Mouse (Mus musculus): ENCODE measurements around the gene Selenoo. TPM values are rescaled to one million over a fixed set of nuclear protein-coding genes. Genes with fewer than 3 reads are reported as not detected.

Gene Selenoo
- polyA plus RNA-seq, 1 experiment from 2014 or later, result 20.7 TPM

DNA sequence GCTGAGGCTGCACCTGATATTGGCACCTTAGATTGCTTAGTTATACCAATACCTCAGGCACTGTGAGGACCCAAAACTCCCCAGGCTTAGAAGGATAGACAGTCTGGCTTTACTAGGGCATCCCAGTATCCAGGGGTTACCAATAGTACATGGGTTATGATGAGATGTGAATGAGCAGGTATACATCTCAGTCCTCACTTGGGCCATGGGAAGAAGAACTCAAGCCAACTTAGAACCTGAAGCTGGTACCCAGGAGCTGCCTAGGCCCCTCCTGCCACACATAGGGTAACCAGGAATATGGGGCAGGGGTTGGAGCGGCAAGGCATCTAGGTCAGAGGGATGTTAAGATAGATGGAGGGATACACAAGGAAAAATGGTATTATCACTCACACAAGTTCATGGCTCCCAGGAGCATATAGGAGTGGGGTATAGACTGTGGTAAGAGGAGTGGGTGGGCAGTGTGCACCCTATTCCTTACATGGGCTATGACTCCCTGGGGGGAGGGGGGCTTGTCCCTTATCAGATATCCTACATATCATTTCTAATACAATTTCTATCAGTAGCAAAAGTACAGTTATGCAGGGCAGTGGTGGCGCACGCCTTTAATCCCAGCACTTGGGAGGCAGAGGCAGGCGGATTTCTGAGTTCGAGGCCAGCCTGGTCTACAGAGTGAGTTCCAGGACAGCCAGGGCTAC, 47.7 kb downstream of the Selenoo start:
- no peak for ATAC-seq (ENCODE audit: low FRiP score)
- H3K4me2 ChIP-seq, result no peak overlapping the region
- peaks cover 21% of the 10 kb centered on the region for H3K4me1 ChIP-seq (replicated peaks)
- H3K27ac ChIP-seq, result no peak overlapping the region
- peaks cover 21% of the 10 kb centered on the region for H3K27me3 ChIP-seq
- H3K36me3 ChIP-seq, result peaks cover 7% of the 10 kb centered on the region
- H3K9me3 ChIP-seq, result no peaks in the 10 kb centered on the region
- WGBS, result 97% methylated on average over 5 of the region's 5 CpGs
- H3K4me3 ChIP-seq, result no peak overlapping the region
- no peak overlapping the region for H3K9ac ChIP-seq

DNA sequence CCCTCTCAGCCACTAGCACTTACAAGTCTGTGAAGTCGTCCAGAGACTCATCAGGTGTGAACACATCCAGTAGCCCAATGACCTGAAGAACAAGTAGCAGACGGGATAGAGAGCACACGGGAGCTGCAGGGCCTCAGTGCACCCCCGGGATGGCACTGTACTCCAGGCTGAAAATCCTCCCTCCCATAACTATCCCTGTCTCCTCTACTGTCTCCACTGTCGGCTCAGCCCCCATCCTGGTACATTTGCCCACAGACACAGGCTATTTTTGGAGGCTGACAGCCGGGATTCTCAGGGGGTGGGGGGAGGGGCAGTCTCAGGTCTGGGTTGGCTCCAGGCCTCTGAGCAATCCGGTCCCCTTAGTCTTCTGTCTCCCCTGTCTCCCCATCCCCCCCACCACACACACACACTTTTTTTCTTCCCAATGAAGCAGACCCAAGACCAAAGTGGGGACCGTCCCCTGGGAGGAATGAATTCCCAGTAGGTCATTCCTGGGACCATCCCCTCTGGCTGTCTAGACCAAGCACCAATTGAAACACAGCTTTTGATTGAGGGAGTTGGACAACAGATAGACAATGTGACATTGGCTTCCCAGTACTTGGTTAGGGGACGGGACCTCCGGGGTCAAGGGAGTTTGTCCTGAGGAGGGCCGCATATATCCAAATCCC, 48.6 kb downstream of the Selenoo start:
- no peak for ATAC-seq (ENCODE audit: low FRiP score)
- peaks cover 2% of the 10 kb centered on the region; the same call in 1 of the 2 replicates for H3K36me3 ChIP-seq
- H3K27ac ChIP-seq, result no peak overlapping the region
- no peak overlapping the region for H3K4me2 ChIP-seq
- no peaks in the 10 kb centered on the region for H3K9me3 ChIP-seq
- WGBS, result 73% methylated on average over 11 of the region's 11 CpGs
- no peak overlapping the region for H3K4me3 ChIP-seq
- peaks cover 21% of the 10 kb centered on the region for H3K4me1 ChIP-seq (replicated peaks)
- H3K9ac ChIP-seq, result peak overlapping the region; percentile 8; the same call in 1 of the 2 replicates
- H3K27me3 ChIP-seq, result peaks cover 22% of the 10 kb centered on the region

DNA sequence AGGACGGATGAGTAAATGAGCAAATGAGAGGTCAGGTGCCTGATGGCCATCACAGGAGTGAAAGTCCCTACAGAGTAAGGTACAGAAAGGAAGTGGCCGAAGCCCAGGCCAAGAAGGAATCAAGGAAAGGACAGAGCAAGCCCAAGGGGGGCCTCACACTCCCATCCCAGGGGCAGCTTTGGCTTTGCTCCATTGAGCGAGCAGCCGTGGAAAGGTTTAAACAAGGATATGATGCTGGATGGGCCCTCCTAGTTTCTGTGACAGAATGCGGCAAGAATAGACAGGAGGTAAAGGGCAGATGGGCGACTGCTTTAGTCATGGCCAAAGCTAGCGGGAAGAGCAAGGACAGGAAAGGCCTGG, 49.1 kb downstream of the Selenoo start:
- H3K4me1 ChIP-seq (replicated peaks), result peaks cover 21% of the 10 kb centered on the region
- no peak overlapping the region for H3K4me3 ChIP-seq
- H3K27me3 ChIP-seq, result peaks cover 22% of the 10 kb centered on the region
- H3K9me3 ChIP-seq, result no peaks in the 10 kb centered on the region
- no peak for ATAC-seq (ENCODE audit: low FRiP score)
- no peak overlapping the region for H3K9ac ChIP-seq
- no peak overlapping the region for H3K4me2 ChIP-seq
- no peak overlapping the region for H3K27ac ChIP-seq
- H3K36me3 ChIP-seq, result peaks cover 5% of the 10 kb centered on the region; the same call in 1 of the 2 replicates
- 90% methylated on average over 7 of the region's 7 CpGs for WGBS

DNA sequence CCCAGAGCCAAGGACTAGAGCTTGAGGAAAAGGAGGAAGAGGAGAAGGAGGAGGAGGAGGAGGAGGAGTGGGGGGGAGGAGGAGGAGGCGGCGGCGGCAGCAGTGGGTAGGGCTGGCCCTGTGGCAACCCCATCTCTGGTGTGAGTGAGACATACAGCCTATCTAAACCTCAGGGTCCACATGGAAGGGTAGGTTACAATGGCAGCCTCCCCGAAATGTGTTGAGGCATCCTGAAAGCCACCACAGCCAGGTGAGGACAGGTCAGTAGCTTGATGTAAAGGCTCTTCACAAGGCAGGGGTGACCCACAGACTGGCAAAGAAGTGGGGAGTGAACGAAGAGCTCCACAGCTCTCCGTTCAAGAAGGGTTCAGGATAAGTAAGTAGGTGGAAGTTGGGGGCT, 49.6 kb downstream of the Selenoo start:
- no peak overlapping the region for H3K4me3 ChIP-seq
- H3K27me3 ChIP-seq, result peaks cover 22% of the 10 kb centered on the region
- 96% methylated on average over 6 of the region's 6 CpGs for WGBS
- peaks cover 10% of the 10 kb centered on the region for H3K36me3 ChIP-seq
- H3K9me3 ChIP-seq, result no peaks in the 10 kb centered on the region
- H3K4me1 ChIP-seq (replicated peaks), result peaks cover 21% of the 10 kb centered on the region
- H3K9ac ChIP-seq, result no peak overlapping the region
- no peak overlapping the region for H3K4me2 ChIP-seq
- ATAC-seq (ENCODE audit: low FRiP score), result no peak
- no peak overlapping the region for H3K27ac ChIP-seq

DNA sequence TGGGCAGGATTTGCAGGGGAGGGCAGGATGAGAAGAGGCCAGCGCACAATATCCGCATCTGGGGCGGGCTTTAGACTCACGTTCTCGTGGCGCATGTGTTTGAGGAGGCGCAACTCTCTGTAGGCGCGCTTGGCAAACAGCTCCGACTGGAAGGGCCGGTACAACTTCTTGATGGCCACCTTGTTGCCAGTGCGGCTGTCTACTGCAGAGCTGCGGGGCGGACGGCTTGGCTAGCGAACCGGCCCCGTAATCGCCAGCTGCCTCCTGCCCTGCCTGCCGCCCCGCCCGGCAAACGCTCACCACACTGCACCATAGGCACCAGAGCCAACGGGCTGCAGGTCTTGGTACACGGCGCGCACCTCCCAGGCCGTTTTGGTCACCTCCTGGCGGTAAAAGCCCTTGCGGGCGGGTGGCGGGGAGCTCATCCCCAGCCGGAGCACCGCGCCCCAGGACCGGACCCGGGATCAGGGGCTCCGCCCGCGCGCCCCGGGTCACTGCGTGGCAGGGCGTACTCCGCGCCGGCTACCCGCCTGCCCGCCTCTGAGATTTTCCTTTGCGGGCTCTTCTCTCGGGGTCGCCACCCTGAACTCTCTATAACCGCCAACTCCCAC, 51.3 kb downstream of the Selenoo start:
- WGBS, result under 1% methylated on average over 53 of the region's 53 CpGs
- Histone ChIP-seq H3K9me3 (no peaks in the 10 kb centered on the region), H3K4me2 (peak overlapping the region; percentile 97), H3K27me3 (peaks cover 22% of the 10 kb centered on the region), H3K4me3 (peak overlapping the region; percentile 51), H3K27ac (no peak overlapping the region), H3K36me3 (peaks cover 26% of the 10 kb centered on the region), H3K4me1 (replicated peaks) (peaks cover 21% of the 10 kb centered on the region), H3K9ac (peak overlapping the region; percentile 77)
- peak; percentile 33 for ATAC-seq (ENCODE audit: low FRiP score)

DNA sequence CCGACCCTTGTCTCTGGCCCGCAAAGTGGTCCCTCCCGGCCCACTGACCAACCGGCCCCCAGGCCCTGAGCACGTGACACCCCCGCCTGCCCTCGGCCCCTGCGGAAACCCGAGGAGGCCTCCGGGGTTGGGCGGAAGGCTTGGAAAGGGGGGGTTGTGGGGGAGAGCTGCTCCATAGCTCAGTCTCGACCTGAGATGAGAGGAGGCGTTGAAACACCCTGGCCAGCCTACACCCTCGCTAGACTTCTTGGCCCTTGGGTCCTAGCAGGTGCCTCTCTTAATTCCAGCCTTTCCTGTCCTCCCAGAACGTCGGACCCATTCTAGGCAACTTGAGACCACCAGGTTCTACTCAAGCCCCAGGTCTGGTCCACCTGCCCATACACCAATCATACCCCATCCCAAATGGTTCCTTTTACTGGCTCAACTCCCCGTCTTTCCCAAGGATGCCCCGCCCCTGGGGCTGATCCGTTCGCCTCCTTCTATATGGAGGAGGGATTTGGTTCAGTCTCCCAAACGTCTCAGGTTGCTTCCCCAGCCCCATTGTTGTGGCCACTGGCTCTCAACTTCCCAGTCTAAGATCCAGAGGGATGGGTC, 51.9 kb downstream of the Selenoo start, which contains the start of gene Mapk12:
Gene Mapk12 (minus strand): TSS at position 45 of the 594 bp plus-strand sequence.
- WGBS, result 2% methylated on average over 21 of the region's 21 CpGs
- peak within 1 kb of the TSS; percentile 97 for H3K4me2 ChIP-seq

DNA sequence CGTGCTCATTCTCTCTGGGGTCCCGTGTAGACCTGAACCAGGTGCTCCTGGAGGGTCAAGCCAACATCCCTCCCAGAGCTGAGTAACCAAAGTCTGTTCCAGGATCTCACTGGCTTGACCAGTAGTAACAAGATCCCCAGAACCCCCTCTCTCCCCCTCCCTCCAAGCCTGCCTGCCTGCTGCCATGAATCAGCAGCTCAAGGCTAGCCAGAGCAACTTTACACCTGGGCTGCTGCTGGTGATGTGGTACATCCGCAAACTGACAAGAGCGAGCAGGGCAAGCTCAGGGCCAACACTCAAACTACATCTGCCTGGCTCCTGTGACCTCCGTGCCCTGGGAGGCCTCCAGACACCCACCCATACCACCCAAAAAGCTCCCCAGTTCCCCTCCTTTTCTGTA, 52.6 kb downstream of the Selenoo start:
- peaks cover 35% of the 10 kb centered on the region for H3K36me3 ChIP-seq
- peak overlapping the region; percentile 97; the same call in 1 of the 2 replicates for H3K4me2 ChIP-seq
- H3K4me1 ChIP-seq (replicated peaks), result peaks cover 31% of the 10 kb centered on the region
- H3K27ac ChIP-seq, result no peak overlapping the region
- 30% methylated on average over 5 of the region's 5 CpGs for WGBS
- H3K9me3 ChIP-seq, result no peaks in the 10 kb centered on the region
- 0 out of 2 replicates have a peak, but pooled peaks have one; percentile 7 for ATAC-seq (ENCODE audit: low FRiP score)
- peaks cover 25% of the 10 kb centered on the region for H3K27me3 ChIP-seq
- no peak overlapping the region for H3K4me3 ChIP-seq
- H3K9ac ChIP-seq, result no peak overlapping the region

More for the DNA sequence above, 51.9 kb downstream of the Selenoo start, which contains the start of gene Mapk12:
- Histone ChIP-seq H3K27me3 (peaks cover 22% of the 10 kb centered on the region), H3K27ac (no peak within 1 kb of the TSS), H3K4me1 (replicated peaks) (peaks cover 24% of the 10 kb centered on the region), H3K9ac (peak within 1 kb of the TSS; percentile 77), H3K9me3 (no peaks in the 10 kb centered on the region), H3K36me3 (peaks cover 32% of the 10 kb centered on the region), H3K4me3 (peak within 1 kb of the TSS; percentile 51)
- ATAC-seq (ENCODE audit: low FRiP score), result peak; percentile 55

DNA sequence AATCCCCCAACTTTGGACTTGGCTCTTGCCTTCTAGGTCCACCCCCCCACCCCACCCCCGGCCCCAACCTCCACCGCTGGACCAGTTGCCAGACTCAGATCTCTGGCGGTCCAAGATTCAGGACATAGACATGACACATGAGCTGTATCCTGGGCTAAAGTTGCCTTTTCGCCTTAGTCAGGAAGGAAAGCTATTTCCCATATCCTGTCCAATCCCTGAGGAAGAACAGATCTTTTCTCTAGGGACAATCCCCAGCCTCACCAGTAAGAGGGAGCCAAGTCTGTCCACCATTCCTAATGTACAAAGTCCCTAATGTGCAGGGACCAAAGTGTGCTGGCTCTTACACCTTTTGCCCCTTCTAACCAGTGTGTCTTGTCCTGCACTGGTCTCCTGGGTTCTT, 53.0 kb downstream of the Selenoo start:
- 82% methylated on average over 4 of the region's 4 CpGs for WGBS
- peaks cover 35% of the 10 kb centered on the region for H3K4me1 ChIP-seq (replicated peaks)
- H3K27ac ChIP-seq, result no peak overlapping the region
- H3K9me3 ChIP-seq, result no peaks in the 10 kb centered on the region
- H3K36me3 ChIP-seq, result peaks cover 35% of the 10 kb centered on the region
- ATAC-seq (ENCODE audit: low FRiP score), result no peak
- H3K4me3 ChIP-seq, result no peak overlapping the region
- H3K4me2 ChIP-seq, result no peak overlapping the region
- H3K27me3 ChIP-seq, result peaks cover 25% of the 10 kb centered on the region
- no peak overlapping the region for H3K9ac ChIP-seq

DNA sequence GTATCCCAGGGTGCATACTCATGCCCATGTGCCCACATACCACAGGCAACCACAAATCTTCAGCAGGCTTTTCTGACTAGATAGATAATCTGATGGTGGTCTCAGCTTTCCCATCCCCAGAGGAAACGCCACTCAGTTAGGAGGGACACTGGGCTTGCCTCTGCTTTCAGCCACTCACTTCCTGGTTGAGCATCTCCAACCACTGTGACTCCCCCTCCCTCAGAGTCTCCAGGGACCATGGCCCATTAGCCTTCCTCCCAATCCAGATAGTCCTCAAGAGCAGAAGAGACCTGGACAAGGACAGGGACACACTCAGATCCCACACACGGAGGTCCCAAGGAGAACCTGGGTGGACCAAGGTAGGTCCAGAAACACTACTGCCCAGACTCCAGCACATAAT, 54.2 kb downstream of the Selenoo start:
- no peak for ATAC-seq (ENCODE audit: low FRiP score)
- H3K9ac ChIP-seq, result no peak overlapping the region
- no peak overlapping the region for H3K4me3 ChIP-seq
- no peaks in the 10 kb centered on the region for H3K9me3 ChIP-seq
- peaks cover 48% of the 10 kb centered on the region for H3K4me1 ChIP-seq (replicated peaks)
- H3K27me3 ChIP-seq, result peaks cover 25% of the 10 kb centered on the region
- 87% methylated on average over 2 of the region's 2 CpGs for WGBS
- no peak overlapping the region for H3K27ac ChIP-seq
- peaks cover 35% of the 10 kb centered on the region for H3K36me3 ChIP-seq
- no peak overlapping the region for H3K4me2 ChIP-seq

DNA sequence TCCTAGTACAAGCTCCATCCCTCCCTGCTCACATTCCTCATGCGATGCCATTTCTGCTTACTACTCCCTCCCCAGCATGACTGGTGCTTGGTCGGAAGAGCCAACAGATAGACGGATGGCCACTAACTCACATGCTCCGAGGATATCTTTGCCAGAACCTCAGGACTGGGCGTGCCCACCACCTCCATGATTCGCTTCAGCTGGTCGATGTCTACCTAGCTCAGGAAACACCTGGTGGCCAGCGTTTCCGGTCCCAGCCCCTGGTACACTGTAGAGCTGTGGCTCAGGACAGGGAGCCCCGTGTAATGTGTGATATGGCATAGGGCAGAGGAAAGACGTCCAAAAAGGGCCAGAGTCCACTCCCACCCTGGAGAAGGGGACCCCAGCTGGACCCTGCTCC, 56.1 kb downstream of the Selenoo start:
- Histone ChIP-seq H3K4me3 (no peak overlapping the region), H3K4me2 (no peak overlapping the region), H3K27ac (0 out of 2 replicates have a peak overlapping the region, but pooled peaks have one; percentile 12), H3K4me1 (replicated peaks) (peaks cover 52% of the 10 kb centered on the region), H3K9me3 (no peaks in the 10 kb centered on the region), H3K36me3 (peaks cover 35% of the 10 kb centered on the region), H3K27me3 (peaks cover 17% of the 10 kb centered on the region), H3K9ac (peak overlapping the region; percentile 93; the same call in 1 of the 2 replicates)
- ATAC-seq (ENCODE audit: low FRiP score), result no peak
- WGBS, result 94% methylated on average over 11 of the region's 11 CpGs

DNA sequence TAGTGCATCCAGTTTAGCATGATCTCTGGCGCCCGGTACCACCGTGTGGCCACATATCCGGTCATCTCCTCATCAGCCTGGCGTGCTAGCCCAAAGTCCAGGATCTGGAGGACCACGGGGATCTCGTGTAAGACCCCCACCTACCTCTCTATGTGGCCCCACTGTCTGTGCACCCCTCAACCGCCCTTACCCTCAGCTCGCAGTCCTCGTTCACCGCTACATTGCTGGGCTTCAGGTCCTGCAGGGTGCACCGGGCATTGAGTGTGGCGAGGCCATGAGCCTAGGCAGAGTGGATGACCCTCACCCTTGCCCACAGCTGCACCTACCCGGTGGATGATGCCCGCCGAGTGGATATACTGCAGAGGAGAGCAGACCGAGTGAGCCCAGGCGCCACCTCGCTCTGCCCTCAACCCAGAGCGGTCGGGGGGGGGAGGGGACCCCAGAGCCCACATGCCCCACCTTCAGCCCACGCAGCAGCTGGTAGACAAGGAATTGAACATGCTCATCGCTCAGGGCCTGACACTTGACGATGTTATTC, 57.0 kb downstream of the Selenoo start:
- H3K27ac ChIP-seq, result peak overlapping the region; percentile 88; the same call in 1 of the 2 replicates
- H3K9me3 ChIP-seq, result no peaks in the 10 kb centered on the region
- no peak for ATAC-seq (ENCODE audit: low FRiP score)
- H3K4me2 ChIP-seq, result peak overlapping the region; percentile 75
- 75% methylated on average over 24 of the region's 24 CpGs for WGBS
- peaks cover 11% of the 10 kb centered on the region for H3K27me3 ChIP-seq
- peak overlapping the region; percentile 75 for H3K4me3 ChIP-seq
- peak overlapping the region; percentile 93 for H3K9ac ChIP-seq
- H3K4me1 ChIP-seq (replicated peaks), result peaks cover 52% of the 10 kb centered on the region
- H3K36me3 ChIP-seq, result peaks cover 35% of the 10 kb centered on the region

DNA sequence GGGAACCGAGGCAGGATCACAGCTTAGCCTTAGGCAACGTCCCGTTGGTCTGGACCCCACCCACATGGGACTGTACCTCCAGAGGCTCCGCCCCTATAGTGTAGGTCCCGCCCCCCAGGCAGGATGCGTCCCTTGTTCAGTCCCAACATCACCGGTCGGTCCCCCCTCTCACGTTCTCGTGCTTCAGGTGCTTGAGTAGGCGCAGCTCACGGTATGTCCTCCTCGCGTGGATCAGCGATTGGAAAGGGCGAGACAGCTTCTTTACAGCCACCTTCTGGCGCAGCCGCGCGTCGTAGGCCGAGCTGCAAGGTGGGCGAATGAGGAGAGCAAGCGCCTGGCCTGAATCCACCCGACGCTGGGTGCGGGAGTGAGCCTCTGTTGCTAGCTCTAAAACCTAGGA, 57.7 kb downstream of the Selenoo start:
- H3K4me2 ChIP-seq, result peak overlapping the region; percentile 75

More for the DNA sequence above, 57.7 kb downstream of the Selenoo start:
- peak overlapping the region; percentile 93 for H3K9ac ChIP-seq
- H3K36me3 ChIP-seq, result peaks cover 35% of the 10 kb centered on the region
- 4% methylated on average over 27 of the region's 27 CpGs for WGBS
- H3K27me3 ChIP-seq, result peaks cover 5% of the 10 kb centered on the region
- peak overlapping the region; percentile 75 for H3K4me3 ChIP-seq
- H3K9me3 ChIP-seq, result no peaks in the 10 kb centered on the region
- peak overlapping the region; percentile 88 for H3K27ac ChIP-seq
- peaks cover 47% of the 10 kb centered on the region for H3K4me1 ChIP-seq (replicated peaks)
- peak; percentile 29 for ATAC-seq (ENCODE audit: low FRiP score)

Measured in hindbrain, embryonic 13.5 days (tissue).